Mouse (Mus musculus) ES-E14 (cell line): ENCODE data around the gene Smarcad1. TPM values are rescaled to one million over a fixed set of nuclear protein-coding genes. Genes with fewer than 3 reads are reported as not detected.

Experiments
- DNase-seq: peaks from one replicate; pipeline ENCODE4 v3.0.0-alpha.2; 2013; ENCODE audit warnings: low read depth, low spot score
- H3K27ac ChIP-seq: 2 replicates; pipeline ENCODE4 v1.5.1; 2012; ENCODE audit warnings: low read depth, mild to moderate bottlenecking, low read length, moderate library complexity, mixed read lengths; ENCODE audit not compliant: poor library complexity, insufficient read depth, severe bottlenecking
- H3K36me3 ChIP-seq: 2 replicates; pipeline ENCODE4 v1.6.1; 2012; ENCODE audit warnings: mild to moderate bottlenecking, low read length, moderate library complexity, mixed read lengths; ENCODE audit not compliant: control insufficient read depth, poor library complexity, insufficient read depth, severe bottlenecking
- H3K4me1 ChIP-seq, 2 experiments: fragments of 150-350 bp in 1 of 2; sonication (generic) in 1 of 2; 2 replicates each; pipeline ENCODE4 v1.6.1; 2012; ENCODE audit warnings: low read length in 2 of 2, mild to moderate bottlenecking in 1 of 2, mixed read lengths in 1 of 2; ENCODE audit not compliant: control insufficient read depth in 2 of 2, insufficient read depth in 2 of 2, poor library complexity in 1 of 2
- H3K4me3 ChIP-seq, 2 experiments: fragments of 150-350 bp in 1 of 2; sonication (generic) in 1 of 2; 2 replicates each; pipeline ENCODE4 v1.5.1; 2012; ENCODE audit warnings: low read length in 2 of 2, low read depth in 1 of 2, mild to moderate bottlenecking in 1 of 2, mixed read lengths in 1 of 2; ENCODE audit not compliant: insufficient read depth in 1 of 2, poor library complexity in 1 of 2, severe bottlenecking in 1 of 2
- H3K9ac ChIP-seq: 2 replicates; pipeline ENCODE4 v1.6.1; 2012; ENCODE audit warnings: low read depth, mild to moderate bottlenecking, low read length, mixed read lengths; ENCODE audit not compliant: poor library complexity, insufficient read depth, severe bottlenecking
- H3K9me3 ChIP-seq: fragments of 150-350 bp; sonication (generic); 2 replicates; pipeline ENCODE4 v1.6.1; 2012; ENCODE audit warnings: low read depth, mild to moderate bottlenecking, low read length; ENCODE audit not compliant: control insufficient read depth, insufficient read depth
- CHD2 ChIP-seq: IDR thresholded peaks from 2 replicates; pipeline ENCODE4 v1.6.1; 2014; ENCODE audit warnings: mild to moderate bottlenecking, low read depth, low read length, inconsistent platforms
- HCFC1 ChIP-seq: IDR thresholded peaks from 2 replicates; pipeline ENCODE4 v1.6.1; 2012; ENCODE audit warnings: low read length, inconsistent platforms, borderline replicate concordance; ENCODE audit not compliant: insufficient read depth
- MAFK ChIP-seq: IDR thresholded peaks from 2 replicates; pipeline ENCODE4 v1.6.1; 2014; ENCODE audit warnings: mild to moderate bottlenecking, low read depth, low read length, inconsistent platforms; ENCODE audit not compliant: insufficient read depth
- ZC3H11A ChIP-seq: IDR thresholded peaks from 2 replicates; pipeline ENCODE4 v1.6.1; 2012; ENCODE audit warnings: low read depth, mild to moderate bottlenecking, inconsistent platforms, low read length, borderline replicate concordance
- ZNF384 ChIP-seq: IDR thresholded peaks from 2 replicates; pipeline ENCODE4 v1.6.1; 2012; ENCODE audit warnings: low read depth, low read length, inconsistent platforms
- in situ Hi-C, 2 experiments: fragments of 600-800 bp; cut with MboI; formaldehyde crosslinking; loops; one replicate each; pipeline ENCODE4 v1.15.1; 2025; ENCODE audit warnings: low sequenced_read_pairs in 2 of 2, inconsistent platforms in 1 of 2; ENCODE audit not compliant: unreplicated experiment in 2 of 2
- total RNA-seq: library from RNA; depleted of rRNA; stranded (reverse); fragments of 300-350 nt; gene quantifications from 2 replicates; pipeline ENCODE4 v1.2.3, GENCODE M21; 2012; rRNA removed

Gene Smarcad1
- total RNA-seq, 1 experiment: 158 TPM

DNA sequence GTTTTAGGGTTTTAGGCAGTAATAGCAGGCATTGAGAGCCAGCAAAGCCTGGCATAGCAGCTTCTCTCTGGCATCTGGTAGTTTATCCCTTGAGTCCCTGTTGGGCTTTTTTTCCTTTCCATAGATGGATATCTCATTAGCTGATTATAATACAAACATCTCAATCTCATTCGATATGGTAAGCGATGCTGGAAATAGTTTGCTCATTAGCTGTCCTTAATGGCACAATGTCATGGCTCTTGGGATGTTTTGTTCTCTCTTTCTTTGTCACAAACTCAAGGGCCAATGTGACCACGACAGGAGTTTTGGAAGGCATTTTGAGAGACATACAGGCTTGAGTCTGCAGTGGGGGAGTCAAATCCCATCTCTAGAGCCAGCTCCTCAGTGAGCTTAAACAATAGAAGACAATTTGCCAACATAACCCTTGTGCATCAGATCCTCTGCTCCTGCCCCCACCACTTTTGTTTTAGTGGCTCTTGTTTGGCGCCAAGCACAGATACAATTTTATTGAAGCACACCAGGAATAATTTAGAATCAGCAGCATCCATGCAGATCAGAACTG, 117.1 kb downstream of the Smarcad1 start:
- no peak overlapping the region for H3K9ac ChIP-seq
- H3K4me1 ChIP-seq: no peaks in the 10 kb centered on the region; a peak in 1 of 4 replicates
- H3K27ac ChIP-seq: no peak overlapping the region
- no peak overlapping the region for H3K4me3 ChIP-seq
- no peaks in the 10 kb centered on the region for H3K9me3 ChIP-seq
- DNase-seq: no peak
- H3K36me3 ChIP-seq: no peaks in the 10 kb centered on the region
- in situ Hi-C loops: no loop called here
- TF ChIP-seq MAFK (no peak), HCFC1 (no peak), ZC3H11A (no peak)

DNA sequence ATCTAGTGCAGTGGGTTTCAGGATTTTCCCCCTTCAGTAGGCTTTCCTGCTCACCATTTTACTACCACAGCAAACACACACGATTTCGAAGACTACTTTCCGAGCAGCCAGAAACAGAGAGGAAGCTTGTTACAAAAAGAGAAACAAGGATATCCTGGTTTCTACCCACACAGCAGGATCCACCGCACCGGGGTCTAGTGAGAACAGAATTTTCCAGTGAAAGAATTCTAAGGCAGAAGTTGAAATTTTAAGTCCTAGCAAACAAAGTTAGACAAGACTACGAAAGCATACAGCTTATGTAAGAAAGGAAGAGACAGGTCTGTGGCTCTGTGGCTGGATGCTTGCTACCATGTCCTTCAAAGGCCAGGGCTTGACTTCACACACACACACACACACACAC, 121.8 kb downstream of the Smarcad1 start:
- Histone ChIP-seq H3K36me3 (no peaks in the 10 kb centered on the region), H3K4me3 (no peak overlapping the region), H3K9ac (no peak overlapping the region), H3K9me3 (no peaks in the 10 kb centered on the region), H3K4me1 (no peaks in the 10 kb centered on the region), H3K27ac (no peak overlapping the region)
- TF ChIP-seq ZC3H11A (no peak), HCFC1 (no peak), MAFK (no peak), ZNF384 (no peak)
- no peak for DNase-seq
- in situ Hi-C loops: no loop called here

DNA sequence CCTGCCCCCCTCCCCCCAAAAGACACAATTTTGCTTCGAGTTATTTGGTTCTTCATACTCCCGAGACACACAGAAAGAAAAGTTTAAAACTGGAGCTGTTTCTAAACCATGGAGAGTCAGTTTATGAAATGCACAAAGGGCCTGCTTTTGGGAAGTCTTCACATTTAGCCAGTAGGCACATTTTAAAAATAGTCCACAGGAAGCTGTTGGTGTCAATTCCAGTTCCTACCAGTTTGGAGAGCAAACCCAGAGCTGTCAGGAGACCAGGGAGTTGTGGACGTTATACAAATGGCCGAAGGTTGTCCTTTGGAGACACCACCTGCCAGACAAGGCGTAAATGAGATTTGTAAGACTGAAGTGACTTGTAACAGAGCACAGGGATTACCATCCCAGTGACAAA, 122.6 kb downstream of the Smarcad1 start:
- Histone ChIP-seq H3K4me3 (no peak overlapping the region), H3K9ac (no peak overlapping the region), H3K9me3 (no peaks in the 10 kb centered on the region), H3K27ac (no peak overlapping the region), H3K4me1 (no peaks in the 10 kb centered on the region), H3K36me3 (no peaks in the 10 kb centered on the region)
- no peak for DNase-seq
- in situ Hi-C loops: no loop called here
- no peak for TF ChIP-seq CHD2
- no peak for TF ChIP-seq ZNF384
- no peak for TF ChIP-seq HCFC1
- no peak for TF ChIP-seq MAFK
- no peak for TF ChIP-seq ZC3H11A

Other genes with a start within 250 kb of the Smarcad1 start
- gene Hpgds, start 102.3 kb downstream of the Smarcad1 start, total RNA-seq: 0.31 and 1.2 TPM in 2 replicates